Mouse (Mus musculus) spleen, adult 12 weeks (tissue): Measurements from ENCODE around the gene Cxadr.
A peak's percentile ranks its signal among the peaks of the same experiment; 100 is the strongest.

Experiments
- DNase-seq: peaks from one replicate; pipeline ENCODE4 v3.0.0; 2022; ENCODE audit warnings: low spot score

Cxadr gene

GRCm38 (mm10) chr16:78371491-78372046 is 70.3 kb downstream of the Cxadr start:
- DNase-seq: no peak

- no peak for DNase-seq
Measured at GRCm38 (mm10) chr16:78372786-78373185, 71.5 kb downstream of the Cxadr start.

- DNase-seq: no peak
Measured at GRCm38 (mm10) chr16:78373743-78374142, 72.5 kb downstream of the Cxadr start.

GRCm38 (mm10) chr16:78375222-78375621 is 73.9 kb downstream of the Cxadr start:
- DNase-seq: peak; percentile 17

GRCm38 (mm10) chr16:78375821-78376691 is 74.8 kb downstream of the Cxadr start:
- DNase-seq: peak; percentile 63

GRCm38 (mm10) chr16:78376745-78377570 is 75.7 kb downstream of the Cxadr start, which contains the start of gene Btg3:
TSS of gene Btg3 (minus strand) at chr16:78377192.
- DNase-seq: peak; percentile 85

- no peak for DNase-seq
Measured at GRCm38 (mm10) chr16:78378493-78378892, 77.2 kb downstream of the Cxadr start.

GRCm38 (mm10) chr16:78389122-78389521 is 87.8 kb downstream of the Cxadr start:
- no peak for DNase-seq

GRCm38 (mm10) chr16:78389986-78390385 is 88.7 kb downstream of the Cxadr start:
- DNase-seq: no peak

GRCm38 (mm10) chr16:78391354-78391753 is 90.1 kb downstream of the Cxadr start:
- no peak for DNase-seq

GRCm38 (mm10) chr16:78398734-78399133 is 97.4 kb downstream of the Cxadr start:
- DNase-seq: no peak

- DNase-seq: no peak
Measured at GRCm38 (mm10) chr16:78399423-78399822, 98.1 kb downstream of the Cxadr start.

GRCm38 (mm10) chr16:78402316-78402715 is 101.0 kb downstream of the Cxadr start:
- DNase-seq: no peak

- DNase-seq: no peak
Measured at GRCm38 (mm10) chr16:78406657-78407056, 105.4 kb downstream of the Cxadr start.

GRCm38 (mm10) chr16:78407855-78408254 is 106.6 kb downstream of the Cxadr start:
- DNase-seq: no peak
